Mouse (Mus musculus): ENCODE results near the gene Luzp2.
A peak's percentile ranks its signal among the peaks of the same experiment; 100 is the strongest.

Luzp2 gene

DNA sequence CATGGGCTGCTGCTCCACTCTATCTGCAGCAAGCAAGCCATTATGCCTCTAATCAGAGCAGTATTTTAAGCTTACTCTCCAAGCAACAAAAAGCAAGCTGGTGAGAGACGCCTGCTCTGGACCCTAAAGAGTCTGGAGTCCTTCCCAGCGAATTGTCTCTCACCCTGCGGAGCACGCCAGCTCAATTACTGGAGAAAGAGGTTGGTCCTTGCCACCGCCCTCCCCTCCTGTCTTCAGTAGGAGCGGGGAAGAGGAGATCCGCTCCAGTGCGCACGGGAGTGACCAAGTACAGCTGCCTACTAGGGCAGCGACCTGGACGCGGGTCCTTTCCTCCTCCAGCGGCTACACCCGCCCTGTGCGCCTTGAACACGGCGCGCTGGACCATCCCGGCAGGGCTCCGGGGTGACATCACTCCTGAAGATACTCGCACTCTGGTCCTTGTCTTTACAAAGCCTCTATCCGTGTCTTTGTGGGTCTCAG lies at the start of gene Luzp2:
Luzp2 (plus strand) TSS at position 127 of the 480 bp plus-strand sequence.
- DNase-seq (ENCODE audit: low spot score in 2 of 2) = no peak

DNA sequence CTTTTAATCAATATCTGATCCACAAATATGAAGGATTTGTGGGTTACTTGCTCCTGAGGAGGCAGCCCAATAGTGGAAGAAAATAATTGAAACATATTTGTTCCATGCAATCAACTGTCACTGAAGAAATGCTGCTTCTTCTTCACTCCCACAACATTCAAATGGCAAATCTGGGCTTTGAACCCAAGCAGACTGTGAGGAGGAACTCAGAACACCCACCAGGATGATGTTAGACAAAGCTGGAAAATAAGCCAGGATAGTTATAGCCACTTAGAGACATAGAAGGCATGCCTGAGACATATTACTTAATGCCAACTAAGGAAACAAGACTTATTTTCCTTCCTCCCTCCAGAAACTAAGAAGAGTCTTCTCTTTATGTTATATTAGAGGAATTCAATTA lies 47.8 kb upstream of the Luzp2 start:
- DNase-seq (ENCODE audit: low spot score in 2 of 2) = no peak

DNA sequence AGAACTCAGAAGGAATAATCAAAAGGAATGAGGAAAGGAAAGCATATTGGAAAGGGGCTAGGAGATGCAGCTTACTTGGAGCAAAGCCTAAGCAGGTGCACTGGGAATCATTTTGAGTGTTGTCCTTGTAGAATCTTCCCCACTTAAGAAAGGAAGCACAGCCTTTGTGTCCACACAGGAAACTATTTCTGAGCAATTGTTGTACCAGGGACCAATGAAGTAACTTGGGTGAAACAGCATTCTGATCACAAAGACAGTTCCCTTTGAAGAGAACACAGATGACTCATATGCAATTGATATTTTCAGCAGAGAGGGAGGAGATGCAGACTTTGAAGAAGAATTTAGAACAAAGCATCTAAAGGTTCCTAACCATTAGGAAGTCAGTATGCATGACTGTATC lies 16.7 kb upstream of the Luzp2 start:
- DNase-seq (ENCODE audit: low spot score in 2 of 2) = no peak

DNA sequence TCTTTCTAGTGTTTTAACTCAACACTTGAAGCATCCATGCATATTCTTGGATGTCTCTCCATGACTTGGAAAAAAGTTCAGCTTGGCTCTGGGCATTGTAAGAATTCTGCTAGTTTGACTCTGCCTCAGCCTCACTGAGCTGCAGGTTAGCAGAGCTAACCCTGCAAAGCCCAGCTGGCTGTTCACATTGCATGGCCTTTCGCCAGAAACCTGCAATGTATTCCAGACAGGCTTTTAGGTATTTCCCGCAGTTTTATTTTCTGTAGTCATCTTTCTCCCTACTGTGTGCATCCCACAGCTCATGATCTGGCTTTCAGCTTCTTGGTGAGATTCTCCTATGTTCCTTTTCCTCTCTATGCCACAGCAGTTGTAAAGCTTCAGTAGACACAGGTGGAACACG lies 6.5 kb upstream of the Luzp2 start:
- no peak for DNase-seq (ENCODE audit: low spot score in 2 of 2)

DNA sequence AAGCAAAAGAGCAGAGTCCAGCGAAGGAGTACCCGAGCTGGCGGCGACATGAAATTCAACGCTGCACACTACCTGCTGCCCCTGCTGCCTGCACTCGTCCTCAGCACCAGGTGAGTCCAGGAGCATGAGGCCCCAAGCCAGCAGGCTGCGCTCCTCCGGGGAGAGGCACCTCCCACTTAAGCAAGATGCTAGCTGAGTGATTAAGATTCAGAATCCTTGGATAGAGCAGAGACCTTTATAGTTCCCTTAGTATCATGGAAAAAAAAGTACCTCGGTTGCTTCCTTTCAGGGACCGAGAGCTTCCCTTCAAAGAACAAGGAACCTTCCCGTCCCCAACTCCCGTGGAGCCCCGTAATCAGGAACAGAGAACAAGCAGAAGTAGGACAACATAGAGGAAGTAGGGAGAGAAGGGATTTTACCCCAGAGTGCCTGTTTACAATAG lies 634 bp downstream of the Luzp2 start:
- peak in 1 of 2 experiments; percentile 49 for DNase-seq (ENCODE audit: low spot score in 2 of 2)

- DNase-seq (ENCODE audit: low spot score in 2 of 2) = no peak
These were observed 1.1 kb downstream of the Luzp2 start for GRCm38 (mm10) chr7:54836437-54836836.

DNA sequence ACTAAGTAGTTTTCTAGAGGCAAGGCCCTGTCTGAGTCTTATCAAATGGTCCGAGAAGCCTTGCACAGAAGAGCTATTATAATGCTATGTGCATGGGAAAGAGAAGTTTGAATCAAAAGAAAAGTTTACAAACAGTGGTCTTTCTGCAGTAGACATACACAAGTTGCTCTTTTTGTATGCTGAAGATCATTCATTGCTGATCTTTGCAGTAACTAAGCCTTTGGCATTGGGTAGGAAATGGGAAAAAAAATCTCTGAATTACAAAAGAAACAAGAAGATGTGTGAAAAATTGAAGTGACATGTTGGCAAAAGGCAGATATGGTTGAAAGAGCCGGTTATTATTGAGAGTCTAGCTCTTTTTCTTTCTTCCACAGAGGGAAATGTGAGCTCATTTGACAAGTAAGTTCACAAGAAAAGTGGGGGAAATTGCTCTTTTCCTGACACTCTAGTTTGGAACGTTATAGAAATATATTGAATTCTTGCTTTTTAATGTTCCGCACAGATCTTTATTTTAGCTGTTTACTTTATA lies 7.6 kb downstream of the Luzp2 start:
- DNase-seq (ENCODE audit: low spot score in 2 of 2) = no peak

GRCm38 (mm10) chr7:54845875-54846691 lies 10.8 kb downstream of the Luzp2 start:
- DNase-seq (ENCODE audit: low spot score in 2 of 2) = no peak

GRCm38 (mm10) chr7:54846692-54847020 lies 11.4 kb downstream of the Luzp2 start:
- DNase-seq (ENCODE audit: low spot score in 2 of 2) = no peak

DNA sequence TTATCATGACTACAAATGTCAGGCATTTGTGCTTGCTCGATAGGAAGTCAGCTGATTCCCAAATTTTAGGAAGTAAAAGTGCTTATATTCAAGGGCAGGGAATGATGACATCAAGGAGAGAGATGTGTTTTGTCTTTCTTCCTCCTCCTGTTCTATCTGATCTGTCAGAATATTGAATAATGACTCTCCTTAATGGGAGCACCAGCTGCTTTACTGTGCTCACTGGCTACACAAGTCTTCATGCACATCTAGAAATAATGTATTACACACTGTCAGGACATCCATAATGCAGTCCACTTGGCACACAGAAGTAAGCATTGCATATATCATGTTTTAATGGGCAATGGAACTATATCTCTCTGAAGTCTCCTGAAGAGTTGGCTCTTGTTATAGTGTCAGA lies 17.6 kb downstream of the Luzp2 start:
- DNase-seq (ENCODE audit: low spot score in 2 of 2) = no peak

- DNase-seq (ENCODE audit: low spot score in 2 of 2) = no peak
These were observed 26.0 kb downstream of the Luzp2 start for GRCm38 (mm10) chr7:54861230-54861856.

GRCm38 (mm10) chr7:54878928-54879644 lies 43.8 kb downstream of the Luzp2 start:
- DNase-seq (ENCODE audit: low spot score in 2 of 2) = no peak

GRCm38 (mm10) chr7:54893709-54894627 lies 58.7 kb downstream of the Luzp2 start:
- no peak for DNase-seq (ENCODE audit: low spot score in 2 of 2)

DNA sequence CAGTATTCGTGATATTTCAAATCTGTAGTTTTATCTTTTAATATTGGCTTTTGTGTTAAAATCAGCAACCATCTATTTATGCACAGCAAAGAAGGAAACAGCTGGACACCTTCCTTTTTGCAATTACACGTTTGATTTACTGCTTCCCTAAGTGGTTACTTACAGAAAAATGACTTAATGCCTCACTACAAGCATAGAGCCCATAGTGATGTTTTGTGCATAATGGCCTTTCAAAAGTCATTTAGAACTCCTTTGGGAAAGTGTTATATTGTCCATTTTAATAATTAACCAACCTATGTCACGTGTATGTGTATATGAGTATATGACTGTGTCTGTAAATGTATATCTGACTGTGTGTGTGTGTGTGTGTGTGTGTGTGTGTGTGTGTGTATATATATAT lies 63.3 kb downstream of the Luzp2 start:
- no peak for DNase-seq (ENCODE audit: low spot score in 2 of 2)

DNA sequence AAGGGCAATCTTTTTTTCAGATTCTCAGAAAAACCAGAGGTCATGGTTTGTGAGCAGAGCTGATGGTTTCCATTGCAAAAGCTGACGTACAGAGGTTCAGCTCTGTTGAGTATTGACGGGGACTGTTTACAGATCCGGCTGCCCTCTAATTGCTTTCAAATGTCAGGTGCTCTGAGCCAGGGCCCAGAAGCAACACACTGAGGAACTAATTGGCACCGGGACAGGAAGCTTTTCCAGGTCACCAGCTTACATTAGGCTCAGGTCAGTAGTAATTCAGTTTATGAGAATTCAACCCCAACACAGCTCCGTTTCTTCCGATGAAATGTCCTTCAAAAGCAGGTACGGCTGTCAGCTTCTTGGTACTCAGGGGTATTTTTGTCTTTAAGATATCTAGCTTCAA lies 74.7 kb downstream of the Luzp2 start:
- no peak for DNase-seq (ENCODE audit: low spot score in 2 of 2)

GRCm38 (mm10) chr7:54914030-54914429 lies 78.7 kb downstream of the Luzp2 start:
- no peak for DNase-seq (ENCODE audit: low spot score in 2 of 2)

GRCm38 (mm10) chr7:54921991-54922390 lies 86.7 kb downstream of the Luzp2 start:
- DNase-seq (ENCODE audit: low spot score in 2 of 2) = no peak

- DNase-seq (ENCODE audit: low spot score in 2 of 2) = no peak
These were observed 121.5 kb downstream of the Luzp2 start for GRCm38 (mm10) chr7:54956759-54957158.

- no peak for DNase-seq (ENCODE audit: low spot score in 2 of 2)
These were observed 127.4 kb downstream of the Luzp2 start for GRCm38 (mm10) chr7:54962678-54963077.

GRCm38 (mm10) chr7:54977372-54977771 lies 142.1 kb downstream of the Luzp2 start:
- DNase-seq (ENCODE audit: low spot score in 2 of 2) = no peak

GRCm38 (mm10) chr7:54980585-54980984 lies 145.3 kb downstream of the Luzp2 start:
- DNase-seq (ENCODE audit: low spot score in 2 of 2) = no peak

Data from spleen, postnatal 4 days (tissue).